Mouse (Mus musculus) midbrain, postnatal 0 days (tissue): Measurements from ENCODE around the gene Cul3. TPM values are rescaled to one million over a fixed set of nuclear protein-coding genes. Genes with fewer than 3 reads are reported as not detected.

Experiments used
- ATAC-seq: fragments of 200-750 bp; cut with Nextera tagmentation; 2 replicates; pipeline ENCODE4 v1.8.0; 2017; ENCODE audit warnings: moderate number of reproducible peaks, mild to moderate bottlenecking, moderate TSS enrichment, moderate library complexity; ENCODE audit not compliant: low FRiP score
- DNase-seq: peaks from one replicate; pipeline ENCODE4 v3.0.0-alpha.2; 2015; ENCODE audit warnings: low spot score
- H3K27ac ChIP-seq: fragments of 300-500 bp; sonication (generic); 2 replicates; pipeline ENCODE4 v1.5.1; 2014; ENCODE audit warnings: low read depth, mild to moderate bottlenecking, low read length, mixed read lengths
- H3K27me3 ChIP-seq: fragments of 300-500 bp; sonication (generic); 2 replicates; pipeline ENCODE4 v1.6.1; 2014; ENCODE audit warnings: low read length, control low read depth, mixed read lengths; ENCODE audit not compliant: insufficient read depth
- H3K36me3 ChIP-seq: fragments of 300-500 bp; sonication (generic); 2 replicates; pipeline ENCODE4 v1.6.1; 2014; ENCODE audit warnings: low read length, control low read depth, mixed read lengths; ENCODE audit not compliant: insufficient read depth
- H3K4me1 ChIP-seq: fragments of 300-500 bp; sonication (generic); 2 replicates; pipeline ENCODE4 v1.6.1; 2014; ENCODE audit warnings: mild to moderate bottlenecking, control low read depth, antibody characterized with exemption, low read length, mixed read lengths; ENCODE audit not compliant: insufficient read depth
- H3K4me2 ChIP-seq: fragments of 300-500 bp; sonication (generic); 2 replicates; pipeline ENCODE4 v1.6.1; 2014; ENCODE audit warnings: low read depth, mild to moderate bottlenecking, low read length, mixed read lengths; ENCODE audit not compliant: poor library complexity, severe bottlenecking
- H3K4me3 ChIP-seq: fragments of 300-500 bp; sonication (generic); 2 replicates; pipeline ENCODE4 v1.5.1; 2014; ENCODE audit warnings: low read depth, mild to moderate bottlenecking, low read length, moderate library complexity
- H3K9ac ChIP-seq: fragments of 300-500 bp; sonication (generic); replicated peaks from 2 replicates; pipeline ENCODE4 v1.6.1; 2014; ENCODE audit warnings: mild to moderate bottlenecking, low read length, moderate library complexity, mixed read lengths; ENCODE audit not compliant: poor library complexity, severe bottlenecking
- H3K9me3 ChIP-seq: fragments of 300-500 bp; sonication (generic); 2 replicates; pipeline ENCODE4 v1.6.1; 2016; ENCODE audit warnings: low read length, control low read depth
- CTCF ChIP-seq: IDR thresholded peaks from 2 replicates; pipeline ENCODE4 v1.5.1; 2016; ENCODE audit warnings: antibody characterized with exemption, mild to moderate bottlenecking
- WGBS: fragments of 180-500 bp; shearing (Covaris S2); extraction: QIAGEN DNeasy Blood & Tissue Kit; methylation state at CpG from one replicate; pipeline ENCODE4 v1.1.7; 2014; 5-methylcytosine and 5-hydroxymethylcytosine counted together
- polyA plus RNA-seq: library from polyadenylated mRNA; unstranded; fragments of >200 nt; fragmentation: Nextera tagmentation; extraction: Ambion mirVana; gene quantifications from 2 replicates; pipeline ENCODE4 v1.2.1, GENCODE M21; 2015
- total RNA-seq: library from RNA; depleted of rRNA; stranded (reverse); fragments of >200 nt; gene quantifications from 2 replicates; pipeline ENCODE4 v1.2.3, GENCODE M21; 2014

Gene Cul3
- total and polyA plus RNA-seq, 2 experiments from 2014 or later, result 28.3 to 91.2 TPM

DNA sequence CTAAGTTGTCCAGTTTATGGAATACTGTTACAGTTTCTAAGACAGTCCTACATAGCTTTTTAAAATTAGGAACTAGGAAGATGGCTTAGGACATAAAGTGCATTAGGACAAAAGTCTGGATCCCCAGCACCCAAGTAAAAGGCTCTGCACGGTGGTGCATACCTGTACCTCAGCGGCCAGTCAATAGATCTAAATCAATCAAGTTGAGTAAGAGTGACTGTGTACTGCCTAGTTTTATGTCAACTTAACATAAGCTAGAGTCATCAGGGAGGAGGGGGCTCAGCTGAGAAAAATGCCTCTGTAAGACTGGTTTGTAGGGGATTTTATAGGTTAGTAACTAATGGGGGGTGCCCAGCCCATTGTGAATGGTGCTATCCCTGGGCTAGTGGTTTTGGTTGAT, 9.3 kb downstream of the Cul3 start:
- Histone ChIP-seq H3K4me3 (no peak overlapping the region), H3K9me3 (no peaks in the 10 kb centered on the region), H3K9ac (no peak overlapping the region), H3K4me1 (peaks cover 2% of the 10 kb centered on the region), H3K4me2 (no peak overlapping the region), H3K36me3 (no peaks in the 10 kb centered on the region), H3K27me3 (no peaks in the 10 kb centered on the region), H3K27ac (no peak overlapping the region)
- no peak for ATAC-seq
- DNase-seq, result no peak
- TF ChIP-seq CTCF, result no peak
- WGBS, result 91% methylated on average over 2 of the region's 2 CpGs

DNA sequence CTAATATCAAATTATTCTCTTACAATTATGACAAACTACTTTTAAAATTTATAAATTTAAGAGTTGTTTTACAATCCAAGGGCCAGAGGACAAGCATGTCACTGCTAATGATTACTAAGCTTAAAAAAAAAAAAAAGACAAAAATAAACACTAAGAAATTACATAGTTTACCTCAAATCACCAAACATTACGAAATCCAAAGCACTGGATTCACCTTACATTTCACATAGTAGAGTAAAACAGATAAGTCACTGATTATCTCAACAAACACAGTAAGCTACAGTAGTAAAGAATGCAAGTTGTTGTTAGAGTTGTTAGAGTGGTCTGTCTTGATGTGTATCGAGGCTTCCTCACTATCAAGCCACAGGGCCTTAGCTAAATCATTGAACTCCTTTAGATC, 14.5 kb downstream of the Cul3 start:
- H3K27me3 ChIP-seq, result no peaks in the 10 kb centered on the region
- WGBS, result 94% methylated on average over 2 of the region's 2 CpGs
- no peak overlapping the region for H3K4me2 ChIP-seq
- H3K4me3 ChIP-seq, result no peak overlapping the region
- DNase-seq (no peak), ATAC-seq (no peak)
- no peaks in the 10 kb centered on the region for H3K36me3 ChIP-seq
- no peak overlapping the region for H3K9ac ChIP-seq
- H3K9me3 ChIP-seq, result no peaks in the 10 kb centered on the region
- H3K4me1 ChIP-seq, result no peaks in the 10 kb centered on the region; the same call in 1 of the 2 replicates
- TF ChIP-seq CTCF, result no peak
- H3K27ac ChIP-seq, result no peak overlapping the region

GRCm38 (mm10) chr1:80324370-80324769, 15.9 kb downstream of the Cul3 start:
- Histone ChIP-seq H3K4me3 (no peak overlapping the region), H3K9ac (no peak overlapping the region), H3K4me2 (no peak overlapping the region), H3K4me1 (no peaks in the 10 kb centered on the region), H3K9me3 (no peaks in the 10 kb centered on the region), H3K36me3 (no peaks in the 10 kb centered on the region), H3K27me3 (no peaks in the 10 kb centered on the region), H3K27ac (no peak overlapping the region)
- no peak for DNase-seq
- ATAC-seq, result no peak
- no peak for TF ChIP-seq CTCF

DNA sequence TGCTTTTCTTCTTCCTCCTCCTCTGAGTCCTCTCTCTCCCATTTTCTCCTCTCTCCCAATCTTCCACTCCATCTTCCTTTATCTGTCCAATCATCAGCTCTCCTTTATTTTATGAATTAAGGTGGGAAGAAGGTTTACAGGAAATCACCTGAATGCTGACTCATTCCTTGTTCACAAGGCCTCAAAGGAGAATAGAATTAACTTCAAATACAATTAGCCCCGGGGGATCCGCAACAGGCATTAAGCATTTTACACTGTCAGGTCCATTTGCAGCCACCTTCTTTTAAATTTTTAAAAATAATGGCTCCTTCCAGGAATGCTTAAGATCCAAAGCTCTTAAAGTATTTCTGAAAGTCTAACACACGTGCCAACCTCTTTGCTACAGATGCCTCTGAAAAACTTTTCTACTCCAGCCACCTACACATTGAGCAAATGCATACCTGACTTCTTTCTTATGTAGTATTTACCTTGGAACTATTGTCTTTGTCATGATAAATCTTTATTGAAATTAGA, 24.7 kb downstream of the Cul3 start:
- Histone ChIP-seq H3K9ac (no peak overlapping the region), H3K27me3 (no peaks in the 10 kb centered on the region)
- 89% methylated on average over 3 of the region's 3 CpGs for WGBS

DNA sequence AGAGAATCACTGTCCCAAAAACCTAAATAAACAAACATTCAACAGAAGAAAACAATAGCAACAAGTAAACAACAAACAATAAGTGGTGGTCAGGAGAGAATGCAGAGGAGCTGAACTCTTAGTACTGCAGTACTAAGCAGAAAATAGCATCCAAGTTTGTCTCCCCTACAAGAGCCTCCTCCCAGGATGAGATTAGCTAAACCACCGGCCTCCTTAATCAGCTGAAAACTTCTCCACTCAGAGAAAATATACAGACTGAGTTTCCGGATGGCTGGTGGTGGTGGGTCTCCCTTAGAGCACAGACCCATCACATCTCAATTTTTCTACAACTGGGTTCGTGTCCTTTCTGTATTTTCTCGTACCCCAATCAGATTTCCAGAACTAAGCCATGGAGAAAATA, 47.0 kb downstream of the Cul3 start:
- Histone ChIP-seq H3K4me2 (no peak overlapping the region), H3K27me3 (no peaks in the 10 kb centered on the region), H3K36me3 (no peaks in the 10 kb centered on the region), H3K4me3 (no peak overlapping the region), H3K9ac (no peak overlapping the region), H3K9me3 (no peaks in the 10 kb centered on the region), H3K4me1 (no peaks in the 10 kb centered on the region), H3K27ac (no peak overlapping the region)
- 68% methylated on average over 4 of the region's 4 CpGs for WGBS
- no peak for TF ChIP-seq CTCF
- DNase-seq, result no peak
- ATAC-seq, result no peak

More for the DNA sequence above, 24.7 kb downstream of the Cul3 start:
- no peak for TF ChIP-seq CTCF
- Histone ChIP-seq H3K36me3 (no peaks in the 10 kb centered on the region), H3K27ac (no peak overlapping the region), H3K4me1 (no peaks in the 10 kb centered on the region), H3K9me3 (no peaks in the 10 kb centered on the region), H3K4me2 (no peak overlapping the region), H3K4me3 (no peak overlapping the region)
- ATAC-seq (no peak), DNase-seq (no peak)

DNA sequence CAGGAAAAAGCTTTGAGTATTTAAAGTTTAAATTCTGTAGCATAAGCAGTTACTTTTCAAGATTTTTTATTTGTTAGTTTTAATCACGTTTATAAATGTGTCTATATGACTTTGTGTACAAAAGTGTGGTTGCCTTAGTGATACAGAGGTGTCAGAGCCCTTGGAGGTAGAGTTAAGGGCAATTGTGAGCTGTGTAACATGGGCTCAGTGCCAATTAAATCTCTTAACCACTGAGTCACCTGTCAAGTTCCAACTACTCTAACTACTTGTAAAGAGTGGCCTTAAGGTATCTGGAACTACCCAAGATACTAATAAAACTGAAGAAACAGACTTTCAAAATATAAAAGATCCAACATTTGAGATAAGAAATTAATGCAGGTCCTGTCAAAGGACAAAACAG, 61.5 kb downstream of the Cul3 start:
- TF ChIP-seq CTCF, result no peak
- Histone ChIP-seq H3K4me1 (no peaks in the 10 kb centered on the region), H3K36me3 (peaks cover 8% of the 10 kb centered on the region; the same call in 1 of the 2 replicates), H3K9me3 (no peaks in the 10 kb centered on the region), H3K4me3 (no peak overlapping the region), H3K9ac (no peak overlapping the region), H3K27me3 (no peaks in the 10 kb centered on the region), H3K4me2 (no peak overlapping the region), H3K27ac (no peak overlapping the region)
- DNase-seq (no peak), ATAC-seq (no peak)
- WGBS, result 93% methylated on average over 1 of the region's 1 CpGs
